Mouse (Mus musculus) layer of hippocampus, adult 9-11 months (tissue): Measurements from ENCODE around the gene Bud31.
"Not testable (repeated sequence)": the region's sequence is repeated elsewhere in the genome, so short reads cannot be mapped to it uniquely, and the experiment has no call there.

Experiments used
- DNase-seq: peaks from one replicate; pipeline ENCODE4 v3.0.0; 2022

The Bud31 gene

GRCm38 (mm10) chr5:145139571-145140519 lies at the start of gene Bud31, which contains the start of gene Pdap1:
TSS of gene Bud31 (plus strand) at chr5:145140362.
TSS of gene Pdap1 (minus strand) at chr5:145140238.
- DNase-seq, result peak; percentile 93

- no peak for DNase-seq
These were observed 44.0 kb upstream of the Bud31 start for GRCm38 (mm10) chr5:145096195-145096594.

GRCm38 (mm10) chr5:145098340-145098821 lies 41.8 kb upstream of the Bud31 start:
- DNase-seq, result no peak

- DNase-seq, result no peak
These were observed 39.2 kb upstream of the Bud31 start for GRCm38 (mm10) chr5:145100960-145101359.

GRCm38 (mm10) chr5:145101451-145101850 lies 38.7 kb upstream of the Bud31 start:
- DNase-seq, result not testable (repeated sequence)

GRCm38 (mm10) chr5:145102706-145103105 lies 37.5 kb upstream of the Bud31 start:
- no peak for DNase-seq

- DNase-seq, result peak; percentile 86
These were observed 35.8 kb upstream of the Bud31 start for GRCm38 (mm10) chr5:145104328-145104727.

GRCm38 (mm10) chr5:145105694-145106275 lies 34.4 kb upstream of the Bud31 start:
- no peak for DNase-seq

GRCm38 (mm10) chr5:145110401-145110800 lies 29.8 kb upstream of the Bud31 start:
- no peak for DNase-seq

GRCm38 (mm10) chr5:145112566-145112965 lies 27.6 kb upstream of the Bud31 start:
- no peak for DNase-seq

GRCm38 (mm10) chr5:145113416-145113815 lies 26.7 kb upstream of the Bud31 start:
- DNase-seq, result no peak

GRCm38 (mm10) chr5:145114071-145114605 lies 26.0 kb upstream of the Bud31 start, which contains the start of gene Arpc1b:
TSS of gene Arpc1b (plus strand) at chr5:145114215.
- DNase-seq, result peak; percentile 65

GRCm38 (mm10) chr5:145114606-145115473 lies 25.3 kb upstream of the Bud31 start:
- peak; percentile 61 for DNase-seq

- DNase-seq, result no peak
These were observed 24.4 kb upstream of the Bud31 start for GRCm38 (mm10) chr5:145115736-145116135.

- peak; percentile 63 for DNase-seq
These were observed 23.8 kb upstream of the Bud31 start for GRCm38 (mm10) chr5:145116316-145116715.

- DNase-seq, result no peak
These were observed 23.2 kb upstream of the Bud31 start for GRCm38 (mm10) chr5:145116916-145117315.

- no peak for DNase-seq
These were observed 22.2 kb upstream of the Bud31 start for GRCm38 (mm10) chr5:145118005-145118404.

- DNase-seq, result no peak
These were observed 21.7 kb upstream of the Bud31 start for GRCm38 (mm10) chr5:145118461-145118860.

- DNase-seq, result no peak
These were observed 20.8 kb upstream of the Bud31 start for GRCm38 (mm10) chr5:145119385-145119784.

GRCm38 (mm10) chr5:145120921-145121320 lies 19.2 kb upstream of the Bud31 start:
- no peak for DNase-seq

- no peak for DNase-seq
These were observed 16.8 kb upstream of the Bud31 start for GRCm38 (mm10) chr5:145123396-145123795.

- DNase-seq, result no peak
These were observed 13.6 kb upstream of the Bud31 start for GRCm38 (mm10) chr5:145126580-145126979.
